Mouse (Mus musculus): Measurements from ENCODE around the gene Mia. TPM values are rescaled to one million over a fixed set of nuclear protein-coding genes. Genes with fewer than 3 reads are reported as not detected.
A peak's percentile ranks its signal among the peaks of the same experiment; 100 is the strongest.

The Mia gene
- polyA plus RNA-seq, 1 experiment from 2014 or later, result 23.5 TPM

- H3K9ac ChIP-seq (ENCODE audit: low read depth, low read length), result peak overlapping the region; percentile 49; the same call in 1 of the 2 replicates
- no peaks in the 10 kb centered on the region for H3K9me3 ChIP-seq (replicated peaks; ENCODE audit: low read length)
- no peak for TF ChIP-seq CTCF (IDR thresholded peaks at IDR 0.05; ENCODE audit: low read depth)
- no peak for ATAC-seq (replicated peaks; ENCODE audit: low FRiP score, low read depth)
- DNase-seq (ENCODE audit: low spot score), result no peak
- H3K4me2 ChIP-seq (ENCODE audit: low read length), result peak overlapping the region; percentile 64
- 46% methylated on average over 16 of the region's 16 CpGs for WGBS
- H3K27me3 ChIP-seq (ENCODE audit: insufficient read depth, low read length), result no peaks in the 10 kb centered on the region
- peak overlapping the region; percentile 95; the same call in 1 of the 2 replicates for H3K27ac ChIP-seq
- 0 out of 2 replicates have a peak, but pooled peaks cover 4% of the 10 kb centered on the region for H3K4me1 ChIP-seq (replicated peaks; ENCODE audit: insufficient read depth, low read length)
- H3K36me3 ChIP-seq (ENCODE audit: insufficient read depth, low read length), result no peaks in the 10 kb centered on the region
- peak overlapping the region; percentile 78 for H3K4me3 ChIP-seq (replicated peaks; ENCODE audit: low read depth, low read length)
These were observed 1.6 kb downstream of the Mia start for GRCm38 (mm10) chr7:27179217-27179918.

DNA sequence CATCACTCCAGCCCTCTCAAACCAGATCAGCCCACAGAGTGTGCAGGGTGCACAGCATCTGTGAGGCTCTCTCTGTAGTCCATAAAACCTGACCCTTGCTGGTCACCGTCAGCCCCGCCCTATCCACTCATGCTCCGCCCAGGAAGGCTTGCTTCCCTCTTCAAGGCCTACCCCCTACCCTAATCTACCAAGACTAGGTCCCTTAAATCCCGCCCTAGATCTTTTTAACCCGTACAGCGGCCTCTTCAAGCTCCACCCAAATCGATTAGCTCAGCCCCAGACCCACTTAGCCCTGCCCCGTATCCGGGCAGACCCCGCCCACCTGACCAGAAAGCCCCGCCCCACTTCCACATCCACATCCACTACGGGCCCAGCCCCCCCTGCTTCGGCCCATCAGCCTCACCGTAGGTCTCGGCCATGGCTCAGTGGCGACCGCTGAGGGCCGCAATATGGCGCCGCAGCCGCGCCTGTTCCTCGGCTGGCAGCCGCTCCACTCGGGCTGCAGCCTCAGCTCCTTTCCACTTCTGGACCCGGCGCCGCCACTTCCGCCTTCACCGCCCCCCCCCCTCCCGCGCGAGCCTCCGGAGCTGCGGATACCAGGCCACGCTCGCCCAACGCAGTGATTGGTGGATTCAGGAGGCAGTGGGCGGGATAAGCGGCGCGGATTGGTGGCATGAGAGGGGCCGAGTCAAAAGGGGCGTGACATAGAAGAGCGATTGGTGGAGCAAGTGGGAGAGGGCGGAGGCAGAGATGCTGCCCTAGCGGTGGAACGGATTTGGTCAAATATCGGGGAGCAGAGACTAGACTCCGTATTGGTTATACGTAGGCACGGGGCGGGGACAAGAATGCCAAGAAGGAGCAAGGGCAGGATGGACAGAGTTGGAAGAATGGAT is 2.4 kb downstream of the Mia start, which contains the start of gene Rab4b:
Rab4b (minus strand) TSS at position 573 of the 893 bp plus-strand sequence.
- H3K27me3 ChIP-seq (ENCODE audit: insufficient read depth, low read length), result no peaks in the 10 kb centered on the region
- under 1% methylated on average over 53 of the region's 53 CpGs for WGBS
- peak; percentile 97 for ATAC-seq (replicated peaks; ENCODE audit: low FRiP score, low read depth)

DNA sequence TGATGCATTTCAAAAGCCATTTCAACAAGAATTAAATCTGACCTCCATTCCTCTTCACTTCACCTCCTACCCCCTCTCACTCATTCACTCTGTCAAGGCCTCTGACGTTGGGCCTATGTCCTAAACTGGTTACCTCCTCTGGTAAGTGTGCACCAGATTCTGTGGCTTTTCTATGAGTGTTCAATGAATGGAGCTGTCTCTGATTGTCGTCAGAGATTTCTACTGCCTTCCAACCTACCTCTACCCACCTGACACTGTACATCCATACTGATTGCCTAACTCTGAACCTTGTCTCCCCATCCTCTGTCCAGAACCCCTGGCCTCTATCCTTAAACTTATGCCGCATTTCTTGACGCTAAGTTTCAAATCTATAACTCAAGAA is 3.0 kb downstream of the Mia start:
- H3K4me3 ChIP-seq (replicated peaks; ENCODE audit: low read depth, low read length), result peak overlapping the region; percentile 78
- H3K36me3 ChIP-seq (ENCODE audit: insufficient read depth, low read length), result 0 out of 2 replicates have a peak, but pooled peaks cover 4% of the 10 kb centered on the region
- H3K4me2 ChIP-seq (ENCODE audit: low read length), result peak overlapping the region; percentile 48
- WGBS, result 16% methylated on average over 4 of the region's 4 CpGs
- H3K9me3 ChIP-seq (replicated peaks; ENCODE audit: low read length), result no peaks in the 10 kb centered on the region
- H3K4me1 ChIP-seq (replicated peaks; ENCODE audit: insufficient read depth, low read length), result 0 out of 2 replicates have a peak, but pooled peaks cover 4% of the 10 kb centered on the region
- ATAC-seq (replicated peaks; ENCODE audit: low FRiP score, low read depth) (peak; percentile 8), DNase-seq (ENCODE audit: low spot score) (no peak)
- no peaks in the 10 kb centered on the region for H3K27me3 ChIP-seq (ENCODE audit: insufficient read depth, low read length)
- no peak for TF ChIP-seq CTCF (IDR thresholded peaks at IDR 0.05; ENCODE audit: low read depth)
- H3K9ac ChIP-seq (ENCODE audit: low read depth, low read length), result peak overlapping the region; percentile 71
- peak overlapping the region; percentile 95 for H3K27ac ChIP-seq

More for the DNA sequence above, 2.4 kb downstream of the Mia start, which contains the start of gene Rab4b:
- peak; percentile 72 for TF ChIP-seq CTCF (IDR thresholded peaks at IDR 0.05; ENCODE audit: low read depth)
- peak; percentile 100 for DNase-seq (ENCODE audit: low spot score)
- Histone ChIP-seq H3K9me3 (replicated peaks; ENCODE audit: low read length) (no peaks in the 10 kb centered on the region), H3K27ac (peak within 1 kb of the TSS; percentile 95), H3K4me3 (replicated peaks; ENCODE audit: low read depth, low read length) (peak within 1 kb of the TSS; percentile 78), H3K9ac (ENCODE audit: low read depth, low read length) (peak within 1 kb of the TSS; percentile 71), H3K36me3 (ENCODE audit: insufficient read depth, low read length) (no peaks in the 10 kb centered on the region), H3K4me1 (replicated peaks; ENCODE audit: insufficient read depth, low read length) (0 out of 2 replicates have a peak, but pooled peaks cover 4% of the 10 kb centered on the region), H3K4me2 (ENCODE audit: low read length) (peak within 1 kb of the TSS; percentile 64)

GRCm38 (mm10) chr7:27174896-27175295 is 6.1 kb downstream of the Mia start:
- H3K4me3 ChIP-seq (replicated peaks; ENCODE audit: low read depth, low read length), result no peak overlapping the region
- H3K27ac ChIP-seq, result no peak overlapping the region
- peaks cover 22% of the 10 kb centered on the region; the same call in 1 of the 2 replicates for H3K36me3 ChIP-seq (ENCODE audit: insufficient read depth, low read length)
- no peak for ATAC-seq (replicated peaks; ENCODE audit: low FRiP score, low read depth)
- H3K4me1 ChIP-seq (replicated peaks; ENCODE audit: insufficient read depth, low read length), result 0 out of 2 replicates have a peak, but pooled peaks cover 4% of the 10 kb centered on the region
- no peak for DNase-seq (ENCODE audit: low spot score)
- no peak overlapping the region for H3K4me2 ChIP-seq (ENCODE audit: low read length)
- WGBS, result 92% methylated on average over 7 of the region's 7 CpGs
- no peak for TF ChIP-seq CTCF (IDR thresholded peaks at IDR 0.05; ENCODE audit: low read depth)
- H3K9me3 ChIP-seq (replicated peaks; ENCODE audit: low read length), result no peaks in the 10 kb centered on the region
- no peaks in the 10 kb centered on the region for H3K27me3 ChIP-seq (ENCODE audit: insufficient read depth, low read length)
- no peak overlapping the region for H3K9ac ChIP-seq (ENCODE audit: low read depth, low read length)

- no peaks in the 10 kb centered on the region for H3K9me3 ChIP-seq (replicated peaks; ENCODE audit: low read length)
- no peak overlapping the region for H3K4me3 ChIP-seq (replicated peaks; ENCODE audit: low read depth, low read length)
- no peak overlapping the region for H3K27ac ChIP-seq
- 85% methylated on average over 15 of the region's 15 CpGs for WGBS
- no peak overlapping the region for H3K9ac ChIP-seq (ENCODE audit: low read depth, low read length)
- ATAC-seq (replicated peaks; ENCODE audit: low FRiP score, low read depth) (no peak), DNase-seq (ENCODE audit: low spot score) (no peak)
- H3K4me1 ChIP-seq (replicated peaks; ENCODE audit: insufficient read depth, low read length), result 0 out of 2 replicates have a peak, but pooled peaks cover 4% of the 10 kb centered on the region
- no peak for TF ChIP-seq CTCF (IDR thresholded peaks at IDR 0.05; ENCODE audit: low read depth)
- H3K27me3 ChIP-seq (ENCODE audit: insufficient read depth, low read length), result no peaks in the 10 kb centered on the region
- H3K4me2 ChIP-seq (ENCODE audit: low read length), result no peak overlapping the region
- H3K36me3 ChIP-seq (ENCODE audit: insufficient read depth, low read length), result peaks cover 22% of the 10 kb centered on the region; the same call in 1 of the 2 replicates
These were observed 6.5 kb downstream of the Mia start for GRCm38 (mm10) chr7:27174496-27174895.

GRCm38 (mm10) chr7:27170981-27171380 is 10.0 kb downstream of the Mia start:
- Histone ChIP-seq H3K4me3 (replicated peaks; ENCODE audit: low read depth, low read length) (no peak overlapping the region), H3K36me3 (ENCODE audit: insufficient read depth, low read length) (peaks cover 22% of the 10 kb centered on the region; the same call in 1 of the 2 replicates), H3K9me3 (replicated peaks; ENCODE audit: low read length) (no peaks in the 10 kb centered on the region), H3K27ac (no peak overlapping the region), H3K4me1 (replicated peaks; ENCODE audit: insufficient read depth, low read length) (0 out of 2 replicates have a peak, but pooled peaks cover 4% of the 10 kb centered on the region), H3K9ac (ENCODE audit: low read depth, low read length) (no peak overlapping the region), H3K4me2 (ENCODE audit: low read length) (no peak overlapping the region), H3K27me3 (ENCODE audit: insufficient read depth, low read length) (no peaks in the 10 kb centered on the region)
- 92% methylated on average over 3 of the region's 3 CpGs for WGBS
- TF ChIP-seq CTCF (IDR thresholded peaks at IDR 0.05; ENCODE audit: low read depth), result no peak
- DNase-seq (ENCODE audit: low spot score) (no peak), ATAC-seq (replicated peaks; ENCODE audit: low FRiP score, low read depth) (no peak)
